ENCODE assay signal across 8 mouse cellular contexts in genomic region chr17:79895911-79896423, GRCm38 (mm10). TPM values are rescaled to one million over a fixed set of nuclear protein-coding genes. Genes with fewer than 3 reads are reported as not detected.
DNase-seq lines count a peak whose midpoint lies in the region; ATAC-seq lines count a peak whose summit lies in the region.

Gene Atl2, minus strand, starts transcription at chr17:79896123.

- ATAC-seq in forebrain, embryonic 11.5 days (replicated peaks; ENCODE audit: low FRiP score) = peak; percentile 96
- ATAC-seq in heart, embryonic 16.5 days (replicated peaks; ENCODE audit: extremely low read depth, insufficient read depth, low FRiP score) = peak; percentile 96
- peak; percentile 80 for ATAC-seq in liver, embryonic 15.5 days (ENCODE audit: insufficient read depth)
- ATAC-seq in neural tube, embryonic 12.5 days (ENCODE audit: low FRiP score, low read depth) = peak; percentile 94

- H3K27me3 ChIP-seq in forebrain, embryonic 11.5 days (ENCODE audit: control insufficient read depth, insufficient read depth, low read length) = peaks cover 8% of the 10 kb centered on the region; the same call in 1 of the 2 replicates
- peaks cover 3% of the 10 kb centered on the region; the same call in 1 of the 2 replicates for H3K27me3 ChIP-seq in heart, embryonic 16.5 days (ENCODE audit: control insufficient read depth, insufficient read depth, low read length)
- peaks cover 34% of the 10 kb centered on the region for H3K27me3 ChIP-seq in liver, embryonic 15.5 days
- H3K27me3 ChIP-seq in neural tube, embryonic 12.5 days (replicated peaks) = no peaks in the 10 kb centered on the region; the same call in 1 of the 2 replicates

- H3K4me2 ChIP-seq in forebrain, embryonic 11.5 days (ENCODE audit: low read depth, low read length, severe bottlenecking) = peak within 1 kb of the TSS; percentile 74
- H3K4me2 ChIP-seq in heart, embryonic 16.5 days (ENCODE audit: low read depth, low read length) = peak within 1 kb of the TSS; percentile 92
- peak within 1 kb of the TSS; percentile 91 for H3K4me2 ChIP-seq in liver, embryonic 15.5 days
- H3K4me2 ChIP-seq in neural tube, embryonic 12.5 days (replicated peaks) = peak within 1 kb of the TSS; percentile 90

- WGBS in forebrain, embryonic 11.5 days = under 1% methylated on average over 50 of the region's 51 CpGs
- WGBS in heart, embryonic 16.5 days = under 1% methylated on average over 51 of the region's 51 CpGs
- WGBS in liver, embryonic 15.5 days (ENCODE audit: insufficient replicate concordance) = under 1% methylated on average over 48 of the region's 51 CpGs
- under 1% methylated on average over 51 of the region's 51 CpGs for WGBS in neural tube, embryonic 12.5 days

- H3K9ac ChIP-seq in forebrain, embryonic 11.5 days (ENCODE audit: low read length) = peak within 1 kb of the TSS; percentile 93
- H3K9ac ChIP-seq in heart, embryonic 16.5 days (ENCODE audit: low read length) = peak within 1 kb of the TSS; percentile 97
- H3K9ac ChIP-seq in liver, embryonic 15.5 days = peak within 1 kb of the TSS; percentile 98
- peak within 1 kb of the TSS; percentile 94 for H3K9ac ChIP-seq in neural tube, embryonic 12.5 days

- DNase-seq in CD8-positive naive resting alpha-beta T cell, adult 2 months (ENCODE audit: low read depth in 2 of 2, low spot score in 2 of 2) = peak; percentile 91 to 93
- DNase-seq in c-Kit-positive CD71-negative TER-119-negative erythroid progenitor cells, embryonic 14.5 days (ENCODE audit: low read depth) = peak; percentile 85
- peak; percentile 97 for DNase-seq in forebrain, embryonic 11.5 days (ENCODE audit: low spot score)
- peak; percentile 96 to 98 for DNase-seq in kidney, postnatal 36 days
- peak; percentile 90 for DNase-seq in telencephalon, adult 2 months (ENCODE audit: low read depth, low spot score)

- H3K9me3 ChIP-seq in forebrain, embryonic 11.5 days (ENCODE audit: control insufficient read depth, low read length) = no peaks in the 10 kb centered on the region
- no peaks in the 10 kb centered on the region for H3K9me3 ChIP-seq in heart, embryonic 16.5 days (replicated peaks; ENCODE audit: control insufficient read depth, low read length)
- H3K9me3 ChIP-seq in liver, embryonic 15.5 days (replicated peaks) = no peaks in the 10 kb centered on the region
- H3K9me3 ChIP-seq in neural tube, embryonic 12.5 days = no peaks in the 10 kb centered on the region

- H3K4me1 ChIP-seq in forebrain, embryonic 11.5 days (replicated peaks; ENCODE audit: control insufficient read depth, insufficient read depth, low read length) = no peaks in the 10 kb centered on the region
- peaks cover 17% of the 10 kb centered on the region for H3K4me1 ChIP-seq in heart, embryonic 16.5 days (ENCODE audit: control insufficient read depth, insufficient read depth, low read length)
- H3K4me1 ChIP-seq in liver, embryonic 15.5 days (replicated peaks) = peaks cover 44% of the 10 kb centered on the region
- peaks cover 30% of the 10 kb centered on the region for H3K4me1 ChIP-seq in neural tube, embryonic 12.5 days

- peak within 1 kb of the TSS; percentile 95 for H3K4me3 ChIP-seq in forebrain, embryonic 11.5 days (ENCODE audit: low read depth, low read length)
- H3K4me3 ChIP-seq in heart, embryonic 16.5 days (ENCODE audit: low read length) = peak within 1 kb of the TSS; percentile 73
- H3K4me3 ChIP-seq in liver, embryonic 15.5 days (replicated peaks) = peak within 1 kb of the TSS; percentile 99
- peak within 1 kb of the TSS; percentile 99 for H3K4me3 ChIP-seq in neural tube, embryonic 12.5 days

- no peaks in the 10 kb centered on the region for H3K36me3 ChIP-seq in forebrain, embryonic 11.5 days (ENCODE audit: control insufficient read depth, insufficient read depth, low read length)
- H3K36me3 ChIP-seq in heart, embryonic 16.5 days (ENCODE audit: control insufficient read depth, insufficient read depth) = no peaks in the 10 kb centered on the region
- H3K36me3 ChIP-seq in liver, embryonic 15.5 days (replicated peaks) = no peaks in the 10 kb centered on the region
- H3K36me3 ChIP-seq in neural tube, embryonic 12.5 days = no peaks in the 10 kb centered on the region

- peak within 1 kb of the TSS; percentile 78 for H3K27ac ChIP-seq in forebrain, embryonic 11.5 days (ENCODE audit: low read depth, low read length)
- H3K27ac ChIP-seq in heart, embryonic 16.5 days (ENCODE audit: low read length) = peak within 1 kb of the TSS; percentile 98
- H3K27ac ChIP-seq in liver, embryonic 15.5 days (replicated peaks) = peak within 1 kb of the TSS; percentile 96
- peak within 1 kb of the TSS; percentile 86 for H3K27ac ChIP-seq in neural tube, embryonic 12.5 days

RNA-seq across cellular contexts. Expression of gene Atl2, which starts in this region (rescaled TPM):
- polyA plus RNA-seq in forebrain, embryonic 11.5 days (2014; fragmentation: Nextera tagmentation; extraction: Ambion mirVana) = 38.6 and 46.7 TPM in 2 replicates
- polyA plus RNA-seq in heart, embryonic 16.5 days (2015; fragmentation: Nextera tagmentation; extraction: Ambion mirVana) = 24.8 and 29.9 TPM in 2 replicates
- polyA plus RNA-seq in liver, embryonic 15.5 days (2015; fragmentation: Nextera tagmentation; extraction: Ambion mirVana) = 29.7 and 30.2 TPM in 2 replicates
- polyA plus RNA-seq in neural tube, embryonic 12.5 days (2016; fragmentation: Nextera tagmentation; extraction: Ambion mirVana) = 37.0 and 39.2 TPM in 2 replicates

Comparison
In these comparisons a context has a peak if more than half of its experiments do, and no peak if none do; other contexts are left out.
1. Peak in every context shown above with its lines: DNase-seq, ATAC-seq, H3K4me3 ChIP-seq and H3K27ac ChIP-seq.